Comparison of ENCODE assay signal across 9 mouse cellular contexts in genomic region chr6:13152062-13152640, GRCm38 (mm10).
DNase-seq lines count a peak whose midpoint lies in the region; TF ChIP-seq lines count a peak whose summit lies in the region.
"Had no signal": no experiment of that assay in that cellular context is flagged by ENCODE, and none has a peak within 500 bp of the region (broad histone marks: within the 10 kb centered on the region; RNA-seq: fewer than 3 reads in every experiment).

No protein-coding gene starts in this region.

- peak; percentile 21 for DNase-seq in left cerebral cortex, adult 11 months (ENCODE audit: low spot score)
- DNase-seq in left cerebral cortex, adult 8-10 months (ENCODE audit: low spot score in 2 of 2), result no peak
- peak; percentile 71 for DNase-seq in MN1 (ENCODE audit: low spot score)
- peak; percentile 8 for DNase-seq in cerebellum, adult 8-10 months
- DNase-seq in heart, postnatal 36 days, result peak; percentile 4 to 6
- DNase-seq in left cerebral cortex, adult 2 months (ENCODE audit: extremely low spot score in 1 of 2, low spot score in 2 of 2), result peak; percentile 31 to 43
- peak; percentile 18 for DNase-seq in retina, adult 2 months (ENCODE audit: low read depth, low spot score)
- no peak for DNase-seq in yolk sac, embryonic 10.5 days (ENCODE audit: low spot score)

- peak; percentile 64 for TF ChIP-seq CTCF in left cerebral cortex, adult 2 months (IDR thresholded peaks at IDR 0.05)

- H3K4me3 ChIP-seq in left cerebral cortex, adult 2 months, result no peak overlapping the region
- H3K4me3 ChIP-seq: embryonic facial prominence, embryonic 15.5 days had no signal

- no peak overlapping the region for H3K27ac ChIP-seq in left cerebral cortex, adult 2 months
- H3K27ac ChIP-seq: embryonic facial prominence, embryonic 15.5 days had no signal

- intact Hi-C loops in heart, postnatal 36 days (cut with DNase I), result loop anchor here (1.0 to 10.0 kb wide), 3 partner anchors 397 to 837 kb away; no protein-coding TSS in a partner anchor
- intact Hi-C loops in left cerebral cortex, adult 2 months (cut with DNase I), result loop anchor here (2.0 kb wide), 3 partner anchors 399 to 837 kb away; no protein-coding TSS in a partner anchor

Comparison
In these comparisons a context has a peak if more than half of its experiments do, and no peak if none do; other contexts are left out.
1. DNase-seq: peak in left cerebral cortex, adult 11 months (single experiment), MN1 (single experiment), cerebellum, adult 8-10 months (single experiment), heart, postnatal 36 days (2 of 2), left cerebral cortex, adult 2 months (2 of 2) and retina, adult 2 months (single experiment); none in left cerebral cortex, adult 8-10 months (0 of 2) and yolk sac, embryonic 10.5 days (single experiment).